Mouse (Mus musculus): Measurements from ENCODE around the gene Gm17535. TPM values are rescaled to one million over a fixed set of nuclear protein-coding genes. Genes with fewer than 3 reads are reported as not detected.
"Not testable (repeated sequence)": the region's sequence is repeated elsewhere in the genome, so short reads cannot be mapped to it uniquely, and the experiment has no call there.

The Gm17535 gene
- polyA plus RNA-seq (2012; fragmentation: generic; extraction: Trizol), result not detected
- long read RNA-seq, experiment 1, result 0 reads
- long read RNA-seq, experiment 2, result 0 reads

DNA sequence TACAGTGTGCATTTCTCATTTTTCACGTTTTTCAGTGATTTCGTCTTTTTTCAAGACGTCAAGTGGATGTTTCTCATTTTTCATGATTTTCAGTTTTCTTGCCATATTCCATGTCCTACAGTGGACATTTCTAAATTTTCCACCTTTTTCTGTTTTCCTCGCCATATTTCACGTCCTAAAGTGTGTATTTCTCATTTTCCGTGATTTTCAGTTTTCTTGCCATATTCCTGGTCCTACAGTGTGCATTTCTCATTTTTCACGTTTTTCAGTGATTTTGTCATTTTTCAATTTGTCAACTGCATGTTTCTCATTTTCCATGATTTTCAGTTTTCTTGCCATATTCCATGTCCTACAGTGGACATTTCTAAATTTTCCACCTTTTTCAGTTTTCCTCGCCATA, at the start of gene Gm17535:
Gene Gm17535 (plus strand): TSS at position 301 of the 400 bp plus-strand sequence.
- not testable (repeated sequence) for H3K79me3 ChIP-seq (ENCODE audit: low read depth); H3K4me3 ChIP-seq (ENCODE audit: insufficient read depth, poor library complexity, severe bottlenecking); H3K36me3 ChIP-seq (ENCODE audit: control insufficient read depth, insufficient read depth); H3ac ChIP-seq (ENCODE audit: control insufficient read depth, insufficient read length, low read depth); H3K27me3 ChIP-seq (ENCODE audit: control insufficient read depth, insufficient read depth, insufficient read length); H3K79me2 ChIP-seq (ENCODE audit: control insufficient read depth, insufficient read depth)

DNA sequence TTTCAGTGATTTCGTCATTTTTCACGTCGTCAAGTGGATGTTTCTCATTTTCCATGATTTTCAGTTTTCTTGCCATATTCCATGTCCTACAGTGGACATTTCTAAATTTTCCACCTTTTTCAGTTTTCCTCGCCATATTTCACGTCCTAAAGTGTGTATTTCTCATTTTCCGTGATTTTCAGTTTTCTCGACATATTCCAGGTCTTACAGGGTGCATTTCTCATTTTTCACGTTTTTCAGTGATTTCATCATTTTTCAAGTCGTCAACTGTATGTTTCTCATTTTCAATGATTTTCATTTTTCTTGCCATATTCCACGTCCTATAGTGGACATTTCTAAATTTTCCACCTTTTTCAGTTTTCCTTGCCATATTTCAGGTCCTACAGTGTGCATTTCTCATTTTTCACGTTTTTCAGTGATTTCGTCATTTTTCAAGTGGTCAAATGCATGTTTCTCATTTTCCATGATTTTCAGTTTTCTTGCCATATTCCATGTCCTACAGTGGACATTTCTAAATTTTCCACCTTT, 33.9 kb upstream of the Gm17535 start, which contains the start of gene Gm10722:
Gene Gm10722 (plus strand): TSS at position 478 of the 528 bp plus-strand sequence.
- H3K79me3 ChIP-seq (ENCODE audit: low read depth); H3K36me3 ChIP-seq (ENCODE audit: control insufficient read depth, insufficient read depth); H3ac ChIP-seq (ENCODE audit: control insufficient read depth, insufficient read length, low read depth); H3K4me3 ChIP-seq (ENCODE audit: insufficient read depth, poor library complexity, severe bottlenecking); H3K79me2 ChIP-seq (ENCODE audit: control insufficient read depth, insufficient read depth); H3K27me3 ChIP-seq (ENCODE audit: control insufficient read depth, insufficient read depth, insufficient read length): not testable (repeated sequence)

DNA sequence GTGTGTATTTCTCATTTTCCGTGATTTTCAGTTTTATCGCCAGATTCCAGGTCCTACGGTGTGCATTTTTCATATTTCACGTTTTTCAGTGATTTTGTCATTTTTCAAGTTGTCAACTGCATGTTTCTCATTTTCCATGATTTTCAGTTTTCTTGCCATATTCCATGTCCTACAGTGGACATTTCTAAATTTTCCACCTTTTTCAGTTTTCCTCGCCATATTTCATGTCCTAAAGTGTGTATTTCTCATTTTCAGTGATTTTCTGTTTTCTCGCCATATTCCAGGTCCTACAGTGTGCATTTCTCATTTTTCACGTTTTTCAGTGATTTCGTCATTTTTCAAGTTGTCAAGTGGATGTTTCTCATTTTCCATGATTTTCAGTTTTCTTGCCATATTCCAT, 33.4 kb upstream of the Gm17535 start:
- H3K27me3 ChIP-seq (ENCODE audit: control insufficient read depth, insufficient read depth, insufficient read length), result not testable (repeated sequence)

DNA sequence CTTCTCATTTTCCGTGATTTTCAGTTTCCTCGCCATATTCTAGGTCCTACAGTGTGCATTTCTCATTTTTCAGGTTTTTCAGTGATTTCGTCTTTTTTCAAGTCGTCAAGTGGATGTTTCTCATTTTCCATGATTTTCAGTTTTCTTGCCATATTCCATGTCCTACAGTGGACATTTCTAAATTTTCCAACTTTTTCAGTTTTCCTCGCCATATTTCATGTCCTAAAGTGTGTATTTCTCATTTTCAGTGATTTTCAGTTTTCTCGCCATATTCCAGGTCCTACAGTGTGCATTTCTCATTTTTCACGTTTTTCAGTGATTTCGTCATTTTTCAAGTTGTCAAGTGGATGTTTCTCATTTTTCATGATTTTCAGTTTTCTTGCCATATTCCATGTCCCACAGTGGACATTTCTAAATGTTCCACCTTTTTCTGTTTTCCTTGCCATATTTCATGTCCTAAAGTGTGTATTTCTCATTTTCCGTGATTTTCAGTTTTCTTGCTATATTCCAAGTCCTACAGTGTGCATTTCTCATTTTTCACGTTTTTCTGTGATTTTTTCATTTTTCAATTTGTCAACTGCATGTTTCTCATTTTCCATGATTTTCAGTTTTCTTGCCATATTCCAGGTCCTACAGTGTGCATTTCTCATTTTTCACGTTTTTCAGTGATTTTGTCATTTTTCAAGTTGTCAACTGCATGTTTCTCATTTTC, 32.3 kb upstream of the Gm17535 start:
- not testable (repeated sequence) for H3K36me3 ChIP-seq (ENCODE audit: control insufficient read depth, insufficient read depth); H3ac ChIP-seq (ENCODE audit: control insufficient read depth, insufficient read length, low read depth); H3K27me3 ChIP-seq (ENCODE audit: control insufficient read depth, insufficient read depth, insufficient read length); H3K4me3 ChIP-seq (ENCODE audit: insufficient read depth, poor library complexity, severe bottlenecking); H3K79me3 ChIP-seq (ENCODE audit: low read depth); H3K79me2 ChIP-seq (ENCODE audit: control insufficient read depth, insufficient read depth)

More for the DNA sequence above, 33.4 kb upstream of the Gm17535 start:
- not testable (repeated sequence) for H3K79me2 ChIP-seq (ENCODE audit: control insufficient read depth, insufficient read depth); H3ac ChIP-seq (ENCODE audit: control insufficient read depth, insufficient read length, low read depth); H3K4me3 ChIP-seq (ENCODE audit: insufficient read depth, poor library complexity, severe bottlenecking); H3K36me3 ChIP-seq (ENCODE audit: control insufficient read depth, insufficient read depth); H3K79me3 ChIP-seq (ENCODE audit: low read depth)

DNA sequence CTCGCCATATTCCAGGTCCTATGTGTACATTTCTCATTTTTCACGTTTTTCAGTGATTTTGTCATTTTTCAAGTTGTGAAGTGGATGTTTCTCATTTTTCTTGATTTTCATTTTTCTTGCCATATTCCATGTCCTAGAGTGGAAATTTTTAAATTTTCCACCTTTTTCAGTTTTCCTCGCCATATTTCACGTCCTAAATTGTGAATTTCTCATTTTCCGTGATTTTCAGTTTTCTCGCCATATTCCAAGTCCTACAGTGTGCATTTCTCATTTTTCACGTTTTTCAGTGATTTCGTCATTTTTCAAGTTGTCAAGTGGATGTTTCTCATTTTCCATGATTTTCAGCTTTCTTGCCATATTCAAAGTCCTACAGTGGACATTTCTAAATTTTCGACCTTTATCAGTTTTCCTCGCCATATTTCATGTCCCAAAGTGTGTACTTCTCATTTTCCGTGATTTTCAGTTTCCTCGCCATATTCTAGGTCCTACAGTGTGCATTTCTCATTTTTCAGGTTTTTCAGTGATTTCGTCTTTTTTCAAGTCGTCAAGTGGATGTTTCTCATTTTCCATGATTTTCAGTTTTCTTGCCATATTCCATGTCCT, 31.5 kb upstream of the Gm17535 start, which contains the start of gene Gm11168:
Gene Gm11168 (plus strand): TSS at position 553 of the 603 bp plus-strand sequence.
- H3K79me3 ChIP-seq (ENCODE audit: low read depth); H3K27me3 ChIP-seq (ENCODE audit: control insufficient read depth, insufficient read depth, insufficient read length): not testable (repeated sequence)

DNA sequence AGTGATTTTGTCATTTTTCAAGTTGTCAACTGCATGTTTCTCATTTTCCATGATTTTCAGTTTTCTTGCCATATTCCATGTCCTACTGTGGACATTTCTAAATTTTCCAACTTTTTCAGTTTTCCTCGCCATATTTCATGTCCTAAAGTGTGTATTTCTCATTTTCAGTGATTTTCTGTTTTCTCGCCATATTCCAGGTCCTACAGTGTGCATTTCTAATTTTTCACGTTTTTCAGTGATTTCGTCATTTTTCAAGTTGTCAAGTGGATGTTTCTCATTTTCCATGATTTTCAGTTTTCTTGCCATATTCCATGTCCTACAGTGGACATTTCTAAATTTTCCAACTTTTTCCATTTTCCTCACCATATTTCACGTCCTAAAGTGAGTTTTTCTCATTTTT, 28.2 kb upstream of the Gm17535 start:
- not testable (repeated sequence) for H3K79me3 ChIP-seq (ENCODE audit: low read depth); H3K4me3 ChIP-seq (ENCODE audit: insufficient read depth, poor library complexity, severe bottlenecking); H3K36me3 ChIP-seq (ENCODE audit: control insufficient read depth, insufficient read depth); H3K79me2 ChIP-seq (ENCODE audit: control insufficient read depth, insufficient read depth); H3ac ChIP-seq (ENCODE audit: control insufficient read depth, insufficient read length, low read depth); H3K27me3 ChIP-seq (ENCODE audit: control insufficient read depth, insufficient read depth, insufficient read length)

More for the DNA sequence above, 31.5 kb upstream of the Gm17535 start, which contains the start of gene Gm11168:
- not testable (repeated sequence) for H3K36me3 ChIP-seq (ENCODE audit: control insufficient read depth, insufficient read depth); H3ac ChIP-seq (ENCODE audit: control insufficient read depth, insufficient read length, low read depth); H3K79me2 ChIP-seq (ENCODE audit: control insufficient read depth, insufficient read depth); H3K4me3 ChIP-seq (ENCODE audit: insufficient read depth, poor library complexity, severe bottlenecking)

DNA sequence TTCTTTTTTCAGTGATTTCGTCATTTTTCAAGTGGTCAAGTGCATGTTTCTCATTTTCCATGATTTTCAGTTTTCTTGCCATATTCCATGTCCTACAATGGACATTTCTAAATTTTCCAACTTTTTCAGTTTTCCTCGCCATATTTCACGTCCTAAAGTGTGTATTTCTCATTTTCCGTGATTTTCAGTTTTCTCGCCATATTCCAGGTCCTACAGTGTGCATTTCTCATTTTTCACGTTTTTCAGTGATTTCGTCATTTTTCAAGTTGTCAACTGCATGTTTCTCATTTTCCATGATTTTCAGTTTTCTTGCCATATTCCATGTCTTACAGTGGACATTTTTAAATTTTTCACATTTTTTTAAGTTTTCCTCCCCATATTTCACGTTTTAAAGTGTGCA, 27.8 kb upstream of the Gm17535 start:
- H3K79me3 ChIP-seq (ENCODE audit: low read depth); H3K36me3 ChIP-seq (ENCODE audit: control insufficient read depth, insufficient read depth); H3ac ChIP-seq (ENCODE audit: control insufficient read depth, insufficient read length, low read depth); H3K27me3 ChIP-seq (ENCODE audit: control insufficient read depth, insufficient read depth, insufficient read length); H3K79me2 ChIP-seq (ENCODE audit: control insufficient read depth, insufficient read depth); H3K4me3 ChIP-seq (ENCODE audit: insufficient read depth, poor library complexity, severe bottlenecking): not testable (repeated sequence)

DNA sequence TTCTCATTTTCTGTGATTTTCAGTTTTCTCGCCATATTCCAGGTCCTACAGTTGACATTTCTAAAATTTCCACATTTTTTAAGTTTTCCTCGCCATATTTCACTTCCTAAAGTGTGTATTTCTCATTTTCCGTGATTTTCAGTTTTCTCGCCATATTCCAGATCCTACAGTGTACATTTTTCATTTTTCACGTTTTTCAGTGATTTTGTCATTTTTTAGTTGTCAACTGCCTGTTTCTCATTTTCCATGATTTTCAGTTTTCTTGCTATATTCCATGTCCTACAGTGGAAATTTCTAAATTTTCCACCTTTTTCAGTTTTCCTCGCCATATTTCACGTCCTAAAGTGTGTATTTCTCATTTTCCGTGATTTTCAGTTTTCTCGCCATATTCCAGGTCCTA, 27.1 kb upstream of the Gm17535 start:
- H3K79me3 ChIP-seq (ENCODE audit: low read depth); H3K36me3 ChIP-seq (ENCODE audit: control insufficient read depth, insufficient read depth); H3K4me3 ChIP-seq (ENCODE audit: insufficient read depth, poor library complexity, severe bottlenecking); H3K79me2 ChIP-seq (ENCODE audit: control insufficient read depth, insufficient read depth); H3K27me3 ChIP-seq (ENCODE audit: control insufficient read depth, insufficient read depth, insufficient read length); H3ac ChIP-seq (ENCODE audit: control insufficient read depth, insufficient read length, low read depth): not testable (repeated sequence)

DNA sequence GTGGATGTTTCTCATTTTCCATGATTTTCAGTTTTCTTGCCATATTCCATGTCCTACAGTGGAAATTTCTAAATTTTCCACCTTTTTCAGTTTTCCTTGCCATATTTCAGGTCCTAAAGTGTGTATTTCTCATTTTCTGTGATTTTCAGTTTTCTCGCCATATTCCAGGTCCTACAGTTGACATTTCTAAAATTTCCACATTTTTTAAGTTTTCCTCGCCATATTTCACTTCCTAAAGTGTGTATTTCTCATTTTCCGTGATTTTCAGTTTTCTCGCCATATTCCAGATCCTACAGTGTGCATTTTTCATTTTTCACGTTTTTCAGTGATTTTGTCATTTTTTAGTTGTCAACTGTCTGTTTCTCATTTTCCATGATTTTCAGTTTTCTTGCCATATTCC, 25.1 kb upstream of the Gm17535 start:
- H3K36me3 ChIP-seq (ENCODE audit: control insufficient read depth, insufficient read depth); H3K27me3 ChIP-seq (ENCODE audit: control insufficient read depth, insufficient read depth, insufficient read length); H3K79me3 ChIP-seq (ENCODE audit: low read depth); H3K79me2 ChIP-seq (ENCODE audit: control insufficient read depth, insufficient read depth); H3K4me3 ChIP-seq (ENCODE audit: insufficient read depth, poor library complexity, severe bottlenecking); H3ac ChIP-seq (ENCODE audit: control insufficient read depth, insufficient read length, low read depth): not testable (repeated sequence)

DNA sequence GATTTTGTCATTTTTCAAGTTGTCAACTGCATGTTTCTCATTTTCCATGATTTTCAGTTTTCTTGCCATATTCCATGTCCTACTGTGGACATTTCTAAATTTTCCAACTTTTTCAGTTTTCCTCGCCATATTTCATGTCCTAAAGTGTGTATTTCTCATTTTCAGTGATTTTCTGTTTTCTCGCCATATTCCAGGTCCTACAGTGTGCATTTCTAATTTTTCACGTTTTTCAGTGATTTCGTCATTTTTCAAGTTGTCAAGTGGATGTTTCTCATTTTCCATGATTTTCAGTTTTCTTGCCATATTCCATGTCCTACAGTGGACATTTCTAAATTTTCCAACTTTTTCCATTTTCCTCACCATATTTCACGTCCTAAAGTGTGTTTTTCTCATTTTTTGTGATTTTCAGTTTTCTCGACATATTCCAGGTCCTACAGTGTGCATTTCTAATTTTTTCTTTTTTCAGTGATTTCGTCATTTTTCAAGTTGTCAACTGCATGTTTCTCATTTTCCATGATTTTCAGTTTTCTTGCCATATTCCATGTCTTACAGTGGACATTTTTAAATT, 22.3 kb upstream of the Gm17535 start:
- not testable (repeated sequence) for H3K79me2 ChIP-seq (ENCODE audit: control insufficient read depth, insufficient read depth); H3K4me3 ChIP-seq (ENCODE audit: insufficient read depth, poor library complexity, severe bottlenecking); H3K36me3 ChIP-seq (ENCODE audit: control insufficient read depth, insufficient read depth); H3K79me3 ChIP-seq (ENCODE audit: low read depth); H3K27me3 ChIP-seq (ENCODE audit: control insufficient read depth, insufficient read depth, insufficient read length); H3ac ChIP-seq (ENCODE audit: control insufficient read depth, insufficient read length, low read depth)

DNA sequence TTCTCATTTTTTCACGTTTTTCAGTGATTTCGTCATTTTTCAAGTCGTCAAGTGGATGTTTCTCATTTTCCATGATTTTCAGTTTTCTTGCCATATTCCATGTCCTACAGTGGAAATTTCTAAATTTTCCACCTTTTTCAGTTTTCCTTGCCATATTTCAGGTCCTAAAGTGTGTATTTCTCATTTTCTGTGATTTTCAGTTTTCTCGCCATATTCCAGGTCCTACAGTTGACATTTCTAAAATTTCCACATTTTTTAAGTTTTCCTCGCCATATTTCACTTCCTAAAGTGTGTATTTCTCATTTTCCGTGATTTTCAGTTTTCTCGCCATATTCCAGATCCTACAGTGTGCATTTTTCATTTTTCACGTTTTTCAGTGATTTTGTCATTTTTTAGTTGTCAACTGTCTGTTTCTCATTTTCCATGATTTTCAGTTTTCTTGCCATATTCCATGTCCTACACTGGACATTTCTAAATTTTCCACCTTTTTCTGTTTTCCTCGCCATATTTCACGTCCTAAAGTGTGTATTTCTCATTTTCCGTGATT, 21.6 kb upstream of the Gm17535 start, which contains the start of gene Gm10721:
Gene Gm10721 (plus strand): TSS at position 408 of the 547 bp plus-strand sequence.
- not testable (repeated sequence) for H3K36me3 ChIP-seq (ENCODE audit: control insufficient read depth, insufficient read depth); H3K4me3 ChIP-seq (ENCODE audit: insufficient read depth, poor library complexity, severe bottlenecking); H3ac ChIP-seq (ENCODE audit: control insufficient read depth, insufficient read length, low read depth); H3K27me3 ChIP-seq (ENCODE audit: control insufficient read depth, insufficient read depth, insufficient read length); H3K79me3 ChIP-seq (ENCODE audit: low read depth); H3K79me2 ChIP-seq (ENCODE audit: control insufficient read depth, insufficient read depth)
